Mouse (Mus musculus): ENCODE results near the gene Olfr1253. TPM values are rescaled to one million over a fixed set of nuclear protein-coding genes. Genes with fewer than 3 reads are reported as not detected.

Olfr1253 gene
- polyA plus RNA-seq (2017; shearing (Covaris generic)) = not detected

DNA sequence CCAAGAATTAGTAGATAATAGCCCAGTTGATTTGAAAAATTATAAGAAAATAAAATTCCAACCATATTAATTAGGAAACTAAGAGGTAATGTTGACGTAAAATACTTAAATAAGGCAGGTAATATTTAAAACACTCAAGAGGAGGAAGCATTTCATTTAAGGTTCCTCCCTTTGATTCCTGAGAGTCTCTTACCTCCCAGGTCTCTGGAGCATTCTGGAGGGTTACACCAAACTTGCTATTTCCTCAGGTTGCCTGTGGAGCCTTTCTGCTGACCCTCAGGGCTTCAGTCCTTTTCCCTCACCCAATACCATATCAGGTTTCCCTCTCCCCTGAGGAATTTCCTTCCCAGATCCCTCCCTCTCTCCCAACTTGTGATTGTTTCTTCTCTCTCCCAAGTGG lies at the start of gene Olfr1253:
Gene Olfr1253 (minus strand): TSS at position 101 of the 400 bp plus-strand sequence.

DNA sequence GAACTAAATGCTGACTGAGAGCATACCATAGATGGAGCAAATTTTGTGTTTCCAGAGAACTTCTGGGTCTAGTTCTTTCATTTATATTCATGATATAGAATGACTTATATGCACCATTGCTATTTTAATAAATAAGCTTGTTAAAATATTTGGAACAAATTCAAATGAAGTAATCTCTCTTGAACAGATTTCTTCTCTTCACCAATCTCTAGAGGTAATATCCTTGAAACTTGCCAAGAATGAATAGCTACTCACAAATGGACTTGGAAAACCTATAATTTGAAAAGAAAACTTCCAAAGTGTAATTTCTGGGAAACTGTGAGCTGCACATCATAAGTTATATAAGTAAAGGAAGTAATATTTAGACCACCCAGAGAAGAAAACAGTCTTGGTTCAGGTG lies 36.6 kb upstream of the Olfr1253 start, which contains the start of gene Olfr1254:
Gene Olfr1254 (minus strand): TSS at position 101 of the 400 bp plus-strand sequence.

DNA sequence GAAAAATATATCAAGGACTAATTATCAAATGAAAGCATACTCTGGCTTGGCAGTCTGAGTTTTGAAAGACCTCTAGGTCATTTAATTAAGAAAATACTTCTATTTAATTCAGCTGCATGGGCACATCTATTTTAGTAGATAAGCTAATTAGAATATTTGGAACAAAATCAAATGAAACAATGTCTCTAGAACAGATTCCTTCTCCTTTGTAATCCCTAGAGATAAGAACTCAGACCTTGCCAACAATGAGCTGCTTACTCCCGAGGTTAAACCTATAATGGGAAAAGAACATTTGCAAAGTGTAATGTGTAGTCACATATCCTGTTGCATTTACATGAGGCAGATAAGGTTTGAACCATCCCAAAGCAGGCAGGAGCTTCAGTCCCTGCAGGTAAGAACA lies 32.0 kb downstream of the Olfr1253 start, which contains the start of gene Olfr1252:
Gene Olfr1252 (minus strand): TSS at position 101 of the 400 bp plus-strand sequence.

Other genes starting within 250 kb of the Olfr1253 start
- gene Olfr1243, start 225.6 kb downstream of the Olfr1253 start, polyA plus RNA-seq (2017; shearing (Covaris generic)) = not detected
- gene Olfr1245, start 178.6 kb downstream of the Olfr1253 start, polyA plus RNA-seq (2017; shearing (Covaris generic)) = not detected
- gene Olfr1246, start 163.9 kb downstream of the Olfr1253 start, polyA plus RNA-seq (2017; shearing (Covaris generic)) = not detected
- not detected for gene Olfr1247, start 143.0 kb downstream of the Olfr1253 start, polyA plus RNA-seq (2017; shearing (Covaris generic))
- gene Olfr1248, start 138.8 kb downstream of the Olfr1253 start, polyA plus RNA-seq (2017; shearing (Covaris generic)) = not detected
- not detected for gene Olfr1249, start 122.1 kb downstream of the Olfr1253 start, polyA plus RNA-seq (2017; shearing (Covaris generic))
- gene Olfr1250, start 95.6 kb downstream of the Olfr1253 start, polyA plus RNA-seq (2017; shearing (Covaris generic)) = not detected
- gene Olfr1251, start 85.2 kb downstream of the Olfr1253 start, polyA plus RNA-seq (2017; shearing (Covaris generic)) = not detected
- not detected for gene Olfr1252, start 32.1 kb downstream of the Olfr1253 start, polyA plus RNA-seq (2017; shearing (Covaris generic))
- gene Olfr1254, start 36.5 kb upstream of the Olfr1253 start, polyA plus RNA-seq (2017; shearing (Covaris generic)) = not detected
- gene Olfr1255, start 55.0 kb upstream of the Olfr1253 start, polyA plus RNA-seq (2017; shearing (Covaris generic)) = not detected
- not detected for gene Olfr1256, start 84.5 kb upstream of the Olfr1253 start, polyA plus RNA-seq (2017; shearing (Covaris generic))
- not detected for gene Olfr48, start 91.1 kb upstream of the Olfr1253 start, polyA plus RNA-seq (2017; shearing (Covaris generic))
- not detected for gene Olfr1257, start 121.3 kb upstream of the Olfr1253 start, polyA plus RNA-seq (2017; shearing (Covaris generic))
- not detected for gene Olfr1258, start 170.2 kb upstream of the Olfr1253 start, polyA plus RNA-seq (2017; shearing (Covaris generic))
- not detected for gene Olfr1259, start 191.6 kb upstream of the Olfr1253 start, polyA plus RNA-seq (2017; shearing (Covaris generic))
- gene Olfr1260, start 217.2 kb upstream of the Olfr1253 start, polyA plus RNA-seq (2017; shearing (Covaris generic)) = not detected
- gene Olfr1261, start 234.1 kb upstream of the Olfr1253 start, polyA plus RNA-seq (2017; shearing (Covaris generic)) = not detected
- not detected for gene Olfr1262, start 243.1 kb upstream of the Olfr1253 start, polyA plus RNA-seq (2017; shearing (Covaris generic))